Mouse (Mus musculus): ENCODE measurements at regions not wholly inside any gene's neighbourhood (a gene's known extent, or its start where the extent isn't known, plus 50 kb on each side); places are given as distances from the start of the nearest gene placed in this dataset.

GRCm38 (mm10) chr2:148117420-148117819 is 70.7 kb upstream of the Foxa2 start:
- TF ChIP-seq POLR2A (IDR thresholded peaks at IDR 0.05; ENCODE audit: low read depth, low read length) (no peak), CTCF (IDR thresholded peaks at IDR 0.05; ENCODE audit: extremely low read depth, insufficient read length, insufficient replicate concordance, low read depth, low read length) (no peak)
